Mouse (Mus musculus) heart, postnatal 0 days (tissue): ENCODE data around the gene Cyba.

ENCODE experiments used
- CTCF ChIP-seq: IDR thresholded peaks from 2 replicates; pipeline ENCODE4 v1.5.1; 2016; ENCODE audit warnings: antibody characterized with exemption, control low read depth, low read depth
- EP300 ChIP-seq: IDR thresholded peaks from 2 replicates; pipeline ENCODE4 v1.6.1; 2016; ENCODE audit warnings: antibody characterized with exemption, low read depth

DNA sequence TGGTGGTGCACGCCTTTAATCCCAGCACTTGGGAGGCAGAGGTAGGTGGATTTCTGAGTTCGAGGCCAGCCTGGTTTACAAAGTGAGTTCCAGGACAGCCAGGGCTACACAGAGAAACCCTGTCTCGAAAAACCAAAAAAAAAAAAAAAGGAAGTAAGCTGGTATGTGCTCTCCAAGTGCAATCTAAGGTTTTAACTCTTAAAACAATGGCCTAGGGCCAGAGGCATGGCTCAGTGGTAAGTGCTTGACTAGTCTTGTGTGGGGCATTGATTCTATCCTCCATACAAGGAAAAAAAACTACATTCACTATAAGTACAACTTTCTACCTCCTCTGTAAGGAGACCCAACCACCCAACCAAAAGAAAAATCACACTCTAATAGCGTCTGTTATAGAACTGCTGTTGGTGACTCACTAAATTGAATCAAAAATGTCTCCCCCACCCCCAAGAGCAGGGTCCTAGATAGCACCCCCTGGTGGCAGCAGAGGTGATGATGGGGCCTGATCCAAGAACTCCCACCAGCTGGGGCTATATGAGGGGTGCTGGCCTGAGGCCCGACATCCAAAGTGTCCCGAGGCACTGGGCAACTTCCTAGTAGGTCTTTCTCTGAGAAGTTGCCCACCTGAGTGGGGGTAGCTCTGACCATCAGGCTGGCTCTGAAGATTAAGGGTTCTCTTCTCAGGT lies 26.6 kb upstream of the Cyba start:
- TF ChIP-seq CTCF (peak; percentile 33), EP300 (no peak)
